Mouse (Mus musculus): ENCODE results near the gene Car4. TPM values are rescaled to one million over a fixed set of nuclear protein-coding genes. Genes with fewer than 3 reads are reported as not detected.

Car4 gene
- polyA plus RNA-seq, 1 experiment, result 187 TPM

GRCm38 (mm10) chr11:85013121-85013520 lies 55.5 kb downstream of the Car4 start:
- H3K27me3 ChIP-seq (ENCODE audit: control insufficient read depth, insufficient read depth, low read length), result no peaks in the 10 kb centered on the region
- no peak overlapping the region for H3K4me3 ChIP-seq (replicated peaks; ENCODE audit: insufficient read depth, low read depth, low read length)
- DNase-seq, result no peak
- no peak overlapping the region for H3K27ac ChIP-seq (ENCODE audit: insufficient read depth, low read length)
- TF ChIP-seq POLR2A (IDR thresholded peaks at IDR 0.05; ENCODE audit: borderline replicate concordance, insufficient read depth, low read length) (no peak), CTCF (IDR thresholded peaks at IDR 0.05; ENCODE audit: borderline replicate concordance, insufficient read depth, low read depth, low read length) (no peak)
- H3K4me1 ChIP-seq (ENCODE audit: control insufficient read depth, insufficient read depth, low read length), result no peaks in the 10 kb centered on the region

Other genes starting within 250 kb of the Car4 start
- 16.5 and 44.6 TPM in 2 replicates for gene Mrm1, start 138.3 kb upstream of the Car4 start, polyA plus RNA-seq (2012; rRNA removed)
- gene Dhrs11, start 128.8 kb upstream of the Car4 start, polyA plus RNA-seq (2012; rRNA removed), result 33.6 and 37.4 TPM in 2 replicates
- gene Ggnbp2, start 87.0 kb upstream of the Car4 start, polyA plus RNA-seq (2012; rRNA removed), result 120 and 123 TPM in 2 replicates
- gene Myo19, start 77.6 kb upstream of the Car4 start, polyA plus RNA-seq (2012; rRNA removed), result 13.2 and 15.3 TPM in 2 replicates
- 2.8 and 2.9 TPM in 2 replicates for gene Pigw, start 77.5 kb upstream of the Car4 start, polyA plus RNA-seq (2012; rRNA removed)
- 44.7 and 47.5 TPM in 2 replicates for gene Znhit3, start 41.4 kb upstream of the Car4 start, polyA plus RNA-seq (2012; rRNA removed)
- 41.4 and 44.4 TPM in 2 replicates for gene Usp32, start 182.4 kb downstream of the Car4 start, polyA plus RNA-seq (2012; rRNA removed)
- 0.24 TPM in 1 of 2 replicates, not detected in the other for gene 1700125H20Rik, start 212.6 kb downstream of the Car4 start, polyA plus RNA-seq (2012; rRNA removed)